Mouse (Mus musculus): ENCODE data around the gene Pdcd6.

GRCm38 (mm10) chr13:74317170-74317849 is at the start of gene Pdcd6:
- peak; percentile 87 for TF ChIP-seq POLR2AphosphoS2 (IDR thresholded peaks at IDR 0.05; ENCODE audit: insufficient read length, low read depth)
- TF ChIP-seq MYOG (IDR thresholded peaks at IDR 0.05; ENCODE audit: control insufficient read depth in 1 of 3, insufficient read depth in 1 of 3, insufficient read length in 2 of 3, low read depth in 2 of 3): no peak
- peak; percentile 39 for TF ChIP-seq SRF (IDR thresholded peaks at IDR 0.05; ENCODE audit: control insufficient read depth, insufficient read length, low read depth)
- peak; percentile 85 for TF ChIP-seq POLR2A (IDR thresholded peaks at IDR 0.05; ENCODE audit: insufficient read length, low read depth)
- TF ChIP-seq REST (IDR thresholded peaks at IDR 0.05; ENCODE audit: insufficient read depth, insufficient read length): no peak

Data from myocyte (in vitro differentiated cells).